Mouse (Mus musculus): ENCODE data around the gene Sec61b.

DNA sequence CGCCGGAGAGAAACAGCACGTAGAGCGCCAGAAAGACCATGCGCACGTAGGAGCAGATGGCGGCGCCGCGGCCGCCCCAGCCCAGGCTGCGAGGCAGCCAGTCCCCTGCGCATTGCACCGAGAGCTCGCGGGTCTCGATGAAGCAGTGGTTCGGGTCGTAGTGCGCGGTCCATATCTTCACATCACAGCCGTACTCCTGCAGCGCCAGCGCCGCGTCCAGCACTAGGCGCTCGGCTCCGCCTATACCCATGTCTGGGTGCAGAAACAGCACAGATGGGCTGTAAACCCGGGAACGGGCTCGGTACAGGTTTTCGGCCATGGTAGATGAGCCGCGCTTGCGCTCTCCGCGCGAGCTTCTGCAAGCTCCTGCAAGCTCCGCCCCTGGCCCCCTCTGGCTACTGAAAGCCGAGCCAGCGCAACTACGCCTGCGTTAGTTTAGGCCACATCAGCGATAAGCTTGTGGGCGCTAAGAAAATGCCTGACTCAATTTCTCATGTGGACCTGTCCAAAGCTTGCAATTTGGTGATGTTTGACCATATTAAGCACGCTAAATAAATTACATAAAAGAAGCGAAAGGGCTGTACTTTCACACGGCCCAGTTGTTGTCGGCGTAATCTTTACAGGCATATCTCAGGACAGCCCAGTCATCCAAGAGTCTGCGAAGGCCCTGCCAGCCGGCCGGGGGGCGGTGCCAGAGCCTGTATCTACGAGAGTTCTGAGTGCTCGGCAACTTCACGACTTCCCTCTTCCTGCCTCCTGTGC is at the start of gene Sec61b, which contains the start of gene Alg2:
- TF ChIP-seq CTCF (IDR thresholded peaks at IDR 0.05; ENCODE audit: extremely low read depth, insufficient read depth, insufficient read length, insufficient replicate concordance): no peak
- TF ChIP-seq POLR2A (IDR thresholded peaks at IDR 0.05; ENCODE audit: low read depth, low read length): no peak; the same call in 1 of the 2 replicates
